22 mouse cellular contexts compared by ENCODE assay signal in genomic region chr14:30354761-30355160, GRCm38 (mm10).
DNase-seq lines count a peak whose midpoint lies in the region; ATAC-seq and TF ChIP-seq lines count a peak whose summit lies in the region.
"Had no signal": no experiment of that assay in that cellular context is flagged by ENCODE, and none has a peak within 500 bp of the region (broad histone marks: within the 10 kb centered on the region; RNA-seq: fewer than 3 reads in every experiment).

No protein-coding gene starts in this region.

- TF ChIP-seq CTCF in hindbrain, postnatal 0 days (IDR thresholded peaks at IDR 0.05; ENCODE audit: low read depth) = no peak
- no peak for TF ChIP-seq CTCF in olfactory bulb, adult 2 months (IDR thresholded peaks at IDR 0.05; ENCODE audit: insufficient read depth, low read depth, low read length)

- peak overlapping the region; percentile 89 for H3K4me2 ChIP-seq in forebrain, embryonic 16.5 days (ENCODE audit: low read length)
- H3K4me2 ChIP-seq in forebrain, embryonic 12.5 days = no peak overlapping the region
- peak overlapping the region; percentile 80; the same call in 1 of the 2 replicates for H3K4me2 ChIP-seq in midbrain, embryonic 14.5 days (ENCODE audit: low read length)
- H3K4me2 ChIP-seq in hindbrain, postnatal 0 days (ENCODE audit: low read depth, low read length) = peak overlapping the region; percentile 88

- 42% methylated on average over 3 of the region's 3 CpGs for WGBS in forebrain, embryonic 16.5 days
- WGBS in forebrain, embryonic 12.5 days = 40% methylated on average over 3 of the region's 3 CpGs
- WGBS in midbrain, embryonic 14.5 days = 49% methylated on average over 3 of the region's 3 CpGs
- 51% methylated on average over 3 of the region's 3 CpGs for WGBS in midbrain, embryonic 10.5 days
- WGBS in hindbrain, postnatal 0 days = 47% methylated on average over 3 of the region's 3 CpGs
- WGBS in olfactory bulb, adult 2 months = 65% methylated on average over 3 of the region's 3 CpGs

- DNase-seq in midbrain, embryonic 14.5 days = no peak
- no peak for DNase-seq in midbrain, embryonic 10.5 days (ENCODE audit: low spot score)
- DNase-seq in hindbrain, postnatal 0 days (ENCODE audit: low spot score) = no peak
- DNase-seq in thymus, postnatal 25 days = no peak
- DNase-seq in left cerebral cortex, adult 18-20 months (ENCODE audit: low spot score in 2 of 2) = no peak
- DNase-seq: adrenal gland, postnatal 36 days; B cell, adult 2 months; cerebellum, postnatal 14 days; gastrocnemius, postnatal 25 days; kidney, adult 18-20 months; kidney, postnatal 36 days; lung, adult 18-20 months; thymus, adult 2 months had no signal

- TF ChIP-seq POLR2A in olfactory bulb, adult 2 months (IDR thresholded peaks at IDR 0.05; ENCODE audit: insufficient read depth, low read depth, low read length) = no peak

- peaks cover 21% of the 10 kb centered on the region for H3K4me1 ChIP-seq in forebrain, embryonic 16.5 days (replicated peaks; ENCODE audit: control insufficient read depth, insufficient read depth, low read length)
- peaks cover 20% of the 10 kb centered on the region for H3K4me1 ChIP-seq in forebrain, embryonic 12.5 days
- H3K4me1 ChIP-seq in midbrain, embryonic 14.5 days (ENCODE audit: control insufficient read depth, insufficient read depth, low read length) = peaks cover 9% of the 10 kb centered on the region
- peaks cover 17% of the 10 kb centered on the region for H3K4me1 ChIP-seq in midbrain, embryonic 10.5 days
- no peaks in the 10 kb centered on the region for H3K4me1 ChIP-seq in hindbrain, postnatal 0 days (ENCODE audit: insufficient read depth, low read length)
- H3K4me1 ChIP-seq in olfactory bulb, adult 2 months (ENCODE audit: control insufficient read depth, insufficient read depth, low read length) = peaks cover 3% of the 10 kb centered on the region

- H3K9ac ChIP-seq in forebrain, embryonic 16.5 days (replicated peaks; ENCODE audit: low read depth, low read length) = no peak overlapping the region; the same call in 1 of the 2 replicates
- no peak overlapping the region for H3K9ac ChIP-seq in forebrain, embryonic 12.5 days
- H3K9ac ChIP-seq in midbrain, embryonic 14.5 days (replicated peaks; ENCODE audit: low read length) = no peak overlapping the region
- 0 out of 2 replicates have a peak overlapping the region, but pooled peaks have one; percentile 10 for H3K9ac ChIP-seq in hindbrain, postnatal 0 days (replicated peaks; ENCODE audit: low read length)
- H3K9ac ChIP-seq: embryonic facial prominence, embryonic 15.5 days; limb, embryonic 15.5 days had no signal

- H3K36me3 ChIP-seq in forebrain, embryonic 16.5 days (ENCODE audit: control insufficient read depth, insufficient read depth) = no peaks in the 10 kb centered on the region
- H3K36me3 ChIP-seq in forebrain, embryonic 12.5 days (replicated peaks) = no peaks in the 10 kb centered on the region
- H3K36me3 ChIP-seq in midbrain, embryonic 14.5 days (ENCODE audit: control insufficient read depth, insufficient read depth, low read length) = no peaks in the 10 kb centered on the region
- H3K36me3 ChIP-seq in midbrain, embryonic 10.5 days = no peaks in the 10 kb centered on the region
- no peaks in the 10 kb centered on the region for H3K36me3 ChIP-seq in hindbrain, postnatal 0 days (ENCODE audit: insufficient read depth, low read length)
- H3K36me3 ChIP-seq: embryonic facial prominence, embryonic 15.5 days; heart, embryonic 13.5 days; limb, embryonic 15.5 days had no signal

- ATAC-seq in forebrain, embryonic 16.5 days = no peak
- no peak for ATAC-seq in forebrain, embryonic 12.5 days (ENCODE audit: low FRiP score)
- ATAC-seq in midbrain, embryonic 14.5 days (ENCODE audit: low FRiP score, low TSS enrichment) = no peak
- no peak for ATAC-seq in hindbrain, postnatal 0 days
- ATAC-seq: Patski had no signal

- H3K27me3 ChIP-seq in forebrain, embryonic 16.5 days (replicated peaks; ENCODE audit: control insufficient read depth, insufficient read depth, low read length) = peaks cover 6% of the 10 kb centered on the region; the same call in 1 of the 2 replicates
- peaks cover 44% of the 10 kb centered on the region for H3K27me3 ChIP-seq in forebrain, embryonic 12.5 days
- peaks cover 5% of the 10 kb centered on the region; the same call in 1 of the 2 replicates for H3K27me3 ChIP-seq in midbrain, embryonic 14.5 days (ENCODE audit: control insufficient read depth, insufficient read depth, low read length)
- H3K27me3 ChIP-seq in midbrain, embryonic 10.5 days (ENCODE audit: low read depth, poor library complexity, severe bottlenecking) = peaks cover 53% of the 10 kb centered on the region
- no peaks in the 10 kb centered on the region for H3K27me3 ChIP-seq in hindbrain, postnatal 0 days (ENCODE audit: insufficient read depth, low read length)

- no peak overlapping the region; the same call in 1 of the 2 replicates for H3K27ac ChIP-seq in forebrain, embryonic 16.5 days (ENCODE audit: low read length)
- no peak overlapping the region for H3K27ac ChIP-seq in forebrain, embryonic 12.5 days
- H3K27ac ChIP-seq in midbrain, embryonic 14.5 days (replicated peaks; ENCODE audit: low read depth, low read length) = no peak overlapping the region
- no peak overlapping the region for H3K27ac ChIP-seq in midbrain, embryonic 10.5 days (replicated peaks)
- no peak overlapping the region for H3K27ac ChIP-seq in hindbrain, postnatal 0 days
- peak overlapping the region; percentile 91; the same call in 1 of the 2 replicates for H3K27ac ChIP-seq in olfactory bulb, adult 2 months (ENCODE audit: insufficient read depth, low read depth, low read length)
- H3K27ac ChIP-seq: embryonic facial prominence, embryonic 15.5 days; heart, embryonic 13.5 days; macrophage had no signal

- no peak overlapping the region; the same call in 1 of the 2 replicates for H3K4me3 ChIP-seq in forebrain, embryonic 16.5 days (replicated peaks; ENCODE audit: low read length)
- no peak overlapping the region for H3K4me3 ChIP-seq in forebrain, embryonic 12.5 days (replicated peaks)
- 0 out of 2 replicates have a peak overlapping the region, but pooled peaks have one; percentile 59 for H3K4me3 ChIP-seq in midbrain, embryonic 14.5 days (replicated peaks; ENCODE audit: low read depth, low read length)
- no peak overlapping the region for H3K4me3 ChIP-seq in midbrain, embryonic 10.5 days
- H3K4me3 ChIP-seq in hindbrain, postnatal 0 days (ENCODE audit: low read length) = peak overlapping the region; percentile 68
- no peak overlapping the region for H3K4me3 ChIP-seq in olfactory bulb, adult 2 months (ENCODE audit: insufficient read depth, low read depth, low read length)

- H3K9me3 ChIP-seq in forebrain, embryonic 16.5 days (ENCODE audit: control insufficient read depth, low read length) = no peaks in the 10 kb centered on the region
- no peaks in the 10 kb centered on the region for H3K9me3 ChIP-seq in forebrain, embryonic 12.5 days
- no peaks in the 10 kb centered on the region for H3K9me3 ChIP-seq in midbrain, embryonic 14.5 days (ENCODE audit: control insufficient read depth, low read length)
- no peaks in the 10 kb centered on the region for H3K9me3 ChIP-seq in midbrain, embryonic 10.5 days (replicated peaks)
- no peaks in the 10 kb centered on the region for H3K9me3 ChIP-seq in hindbrain, postnatal 0 days (ENCODE audit: low read length)
- H3K9me3 ChIP-seq: embryonic facial prominence, embryonic 15.5 days; forebrain, embryonic 13.5 days; heart, embryonic 13.5 days; limb, embryonic 15.5 days had no signal

Comparison
In these comparisons a context has a peak if more than half of its experiments do, and no peak if none do; other contexts are left out.
1. H3K4me3 ChIP-seq: peak in midbrain, embryonic 14.5 days (single experiment) and hindbrain, postnatal 0 days (single experiment); none in forebrain, embryonic 16.5 days (single experiment), forebrain, embryonic 12.5 days (single experiment), midbrain, embryonic 10.5 days (single experiment) and olfactory bulb, adult 2 months (single experiment).